Mouse (Mus musculus) spleen, adult 2 months (tissue): Measurements from ENCODE around the gene Bmp8b. TPM values are rescaled to one million over a fixed set of nuclear protein-coding genes. Genes with fewer than 3 reads are reported as not detected.
"Not testable (repeated sequence)": the region's sequence is repeated elsewhere in the genome, so short reads cannot be mapped to it uniquely, and the experiment has no call there.

Experiments used
- DNase-seq, 2 experiments: peaks; one replicate each; pipeline versions ENCODE4 v3.0.0 to v3.0.0-alpha.2; 2012 to 2021; ENCODE audit warnings: low spot score in 2 of 2, low read depth in 1 of 2
- H3K27ac ChIP-seq: fragments of 200-500 bp; 2 replicates; pipeline ENCODE4 v1.5.1; 2012; ENCODE audit warnings: low read length, inconsistent platforms; ENCODE audit not compliant: insufficient read depth
- H3K27me3 ChIP-seq: fragments of 200-500 bp; 2 replicates; pipeline ENCODE4 v1.6.1; 2012; ENCODE audit warnings: mild to moderate bottlenecking, moderate library complexity, low read length, inconsistent platforms; ENCODE audit not compliant: control insufficient read depth, insufficient read depth
- H3K36me3 ChIP-seq: fragments of 200-500 bp; 2 replicates; pipeline ENCODE4 v1.6.1; 2012; ENCODE audit warnings: mild to moderate bottlenecking, low read length, inconsistent platforms; ENCODE audit not compliant: control insufficient read depth, insufficient read depth
- H3K4me1 ChIP-seq: fragments of 200-500 bp; 2 replicates; pipeline ENCODE4 v1.6.1; 2011; ENCODE audit warnings: inconsistent platforms; ENCODE audit not compliant: control insufficient read depth, insufficient read depth, insufficient read length
- H3K4me3 ChIP-seq: fragments of 200-500 bp; 2 replicates; pipeline ENCODE4 v1.5.1; 2011; ENCODE audit warnings: mild to moderate bottlenecking, inconsistent platforms; ENCODE audit not compliant: insufficient read depth, insufficient read length; ENCODE audit errors: extremely low read depth
- CTCF ChIP-seq: fragments of 200-500 bp; IDR thresholded peaks from 2 replicates; pipeline ENCODE4 v1.5.1; 2011; ENCODE audit warnings: mild to moderate bottlenecking, inconsistent platforms; ENCODE audit not compliant: insufficient read depth, insufficient read length, insufficient replicate concordance; ENCODE audit errors: extremely low read depth
- POLR2A ChIP-seq: fragments of 200-500 bp; IDR thresholded peaks from 2 replicates; pipeline ENCODE4 v1.6.1; 2011; ENCODE audit warnings: low read depth, low read length, inconsistent platforms
- WGBS: fragments of 180-500 bp; shearing (Covaris S2); methylation state at CpG from one replicate; pipeline ENCODE4 v1.1.7; 2018; 5-methylcytosine and 5-hydroxymethylcytosine counted together
- polyA plus RNA-seq: library from polyadenylated mRNA; depleted of rRNA; stranded (reverse); fragments of >200 nt; gene quantifications from 2 replicates; pipeline ENCODE4 v1.2.3, GENCODE M21; 2012

Bmp8b gene
- polyA plus RNA-seq, 1 experiment, result 0.11 TPM

- Histone ChIP-seq H3K4me1 (no peaks in the 10 kb centered on the region), H3K4me3 (no peak overlapping the region), H3K27ac (no peak overlapping the region), H3K27me3 (peaks cover 1% of the 10 kb centered on the region; the same call in 1 of the 2 replicates), H3K36me3 (no peaks in the 10 kb centered on the region)
- 84% methylated on average over 5 of the region's 5 CpGs for WGBS
- TF ChIP-seq CTCF, result no peak
- TF ChIP-seq POLR2A, result no peak
- DNase-seq, result no peak
Measured at GRCm38 (mm10) chr4:123092621-123093020, 12.3 kb upstream of the Bmp8b start.

GRCm38 (mm10) chr4:123093064-123093776 lies 11.7 kb upstream of the Bmp8b start:
- no peaks in the 10 kb centered on the region for H3K4me1 ChIP-seq
- TF ChIP-seq POLR2A, result no peak
- TF ChIP-seq CTCF, result no peak
- H3K4me3 ChIP-seq, result no peak overlapping the region
- H3K27me3 ChIP-seq, result peaks cover 1% of the 10 kb centered on the region; the same call in 1 of the 2 replicates
- H3K36me3 ChIP-seq, result no peaks in the 10 kb centered on the region
- no peak for DNase-seq
- 66% methylated on average over 17 of the region's 17 CpGs for WGBS
- no peak overlapping the region for H3K27ac ChIP-seq

GRCm38 (mm10) chr4:123093869-123094268 lies 11.1 kb upstream of the Bmp8b start:
- no peak for TF ChIP-seq CTCF
- TF ChIP-seq POLR2A, result no peak
- no peak for DNase-seq
- Histone ChIP-seq H3K4me3 (no peak overlapping the region), H3K27me3 (peaks cover 1% of the 10 kb centered on the region; the same call in 1 of the 2 replicates), H3K4me1 (no peaks in the 10 kb centered on the region), H3K27ac (no peak overlapping the region), H3K36me3 (no peaks in the 10 kb centered on the region)
- 81% methylated on average over 9 of the region's 9 CpGs for WGBS

- no peak overlapping the region for H3K4me3 ChIP-seq
- 40% methylated on average over 24 of the region's 24 CpGs for WGBS
- peaks cover 8% of the 10 kb centered on the region for H3K27me3 ChIP-seq
Measured at GRCm38 (mm10) chr4:123105451-123105790, 456 bp downstream of the Bmp8b start.

GRCm38 (mm10) chr4:123105929-123106328 lies 964 bp downstream of the Bmp8b start:
- not testable (repeated sequence) for H3K27ac ChIP-seq, H3K4me1 ChIP-seq, H3K27me3 ChIP-seq, H3K4me3 ChIP-seq, DNase-seq, H3K36me3 ChIP-seq
- WGBS, result 87% methylated on average over 7 of the region's 7 CpGs

More at GRCm38 (mm10) chr4:123105451-123105790, 456 bp downstream of the Bmp8b start:
- no peak for DNase-seq
- Histone ChIP-seq H3K4me1 (peaks cover 3% of the 10 kb centered on the region; the same call in 1 of the 2 replicates), H3K36me3 (no peaks in the 10 kb centered on the region), H3K27ac (no peak overlapping the region)
- TF ChIP-seq CTCF, result no peak
- no peak for TF ChIP-seq POLR2A

GRCm38 (mm10) chr4:123106864-123107263 lies 1.9 kb downstream of the Bmp8b start:
- no peak for DNase-seq
- H3K27ac ChIP-seq, result no peak overlapping the region
- H3K4me3 ChIP-seq, result no peak overlapping the region
- peaks cover 8% of the 10 kb centered on the region for H3K27me3 ChIP-seq
- 100% methylated on average over 2 of the region's 2 CpGs for WGBS
- TF ChIP-seq POLR2A, result no peak
- TF ChIP-seq CTCF, result no peak
- no peaks in the 10 kb centered on the region for H3K36me3 ChIP-seq
- peaks cover 3% of the 10 kb centered on the region; the same call in 1 of the 2 replicates for H3K4me1 ChIP-seq

GRCm38 (mm10) chr4:123108056-123108455 lies 3.1 kb downstream of the Bmp8b start:
- TF ChIP-seq CTCF, result no peak
- no peak for TF ChIP-seq POLR2A
- Histone ChIP-seq H3K27me3 (peaks cover 8% of the 10 kb centered on the region), H3K4me3 (no peak overlapping the region), H3K36me3 (no peaks in the 10 kb centered on the region), H3K4me1 (peaks cover 3% of the 10 kb centered on the region; the same call in 1 of the 2 replicates), H3K27ac (no peak overlapping the region)
- DNase-seq, result no peak
- WGBS, result 88% methylated on average over 5 of the region's 5 CpGs
